Mouse (Mus musculus): ENCODE data around the gene Lrba.

The Lrba gene

DNA sequence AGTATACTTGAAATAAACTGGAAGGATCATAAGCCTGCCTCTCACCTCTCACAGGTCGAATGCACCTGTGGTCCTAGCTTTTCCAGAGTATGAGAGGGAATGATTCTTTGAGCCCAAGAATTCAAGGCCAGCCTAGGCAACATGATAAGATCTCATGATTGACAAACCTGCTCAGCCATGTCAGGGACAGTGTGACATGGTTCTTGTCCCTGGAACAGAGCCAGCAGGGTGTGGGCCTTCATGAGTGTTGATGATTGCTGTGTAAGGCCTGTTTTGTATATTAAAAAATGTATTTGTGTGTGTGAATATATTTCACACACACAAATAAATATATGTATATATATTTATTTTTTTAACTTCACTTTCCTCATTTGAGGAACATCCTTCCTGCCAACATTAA is 29.3 kb downstream of the Lrba start:
- DNase-seq (ENCODE audit: low read depth, low spot score), result no peak

GRCm38 (mm10) chr3:86268074-86268702 is 43.7 kb downstream of the Lrba start:
- DNase-seq (ENCODE audit: low read depth, low spot score), result no peak

DNA sequence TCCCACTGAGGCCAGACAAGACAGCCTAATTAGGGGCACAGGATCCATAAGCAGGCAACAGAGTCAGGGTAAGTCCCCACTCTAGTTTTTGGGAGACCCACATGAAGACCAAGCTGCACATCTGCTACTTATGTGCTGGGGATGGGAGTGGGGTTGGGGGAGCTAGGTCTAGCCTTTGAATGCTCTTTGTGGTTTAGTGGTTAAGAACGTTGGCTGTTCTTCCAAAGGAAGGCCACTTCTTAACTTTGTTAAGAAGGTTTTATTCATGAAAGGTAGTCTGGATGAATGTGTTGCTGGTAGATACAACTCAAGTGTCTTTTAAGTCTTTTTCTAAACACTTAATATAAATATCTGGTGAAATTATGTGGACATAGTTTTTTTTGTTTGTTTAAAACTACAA is 51.2 kb downstream of the Lrba start:
- no peak for DNase-seq (ENCODE audit: low read depth, low spot score)

DNA sequence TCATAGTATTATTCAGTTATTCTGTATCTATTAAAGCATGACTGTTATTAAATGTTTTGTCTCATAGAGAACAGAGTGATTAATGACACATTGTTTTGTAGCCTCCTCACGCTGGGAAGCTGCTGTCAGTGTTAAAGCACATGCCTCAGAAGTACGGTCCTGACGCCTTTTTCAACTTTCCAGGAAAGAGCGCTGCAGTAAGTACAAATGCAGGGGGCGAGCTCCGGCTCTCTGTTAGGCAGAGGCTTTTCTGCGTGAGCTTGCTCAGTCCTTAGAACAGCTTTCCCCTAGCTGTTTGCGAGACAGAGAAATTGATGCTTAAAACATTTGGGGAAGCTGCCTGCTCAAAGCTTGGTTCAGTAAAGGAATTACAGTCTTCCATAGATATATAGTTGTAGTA is 66.8 kb downstream of the Lrba start:
- no peak for DNase-seq (ENCODE audit: low read depth, low spot score)

GRCm38 (mm10) chr3:86294866-86295265 is 70.4 kb downstream of the Lrba start:
- no peak for DNase-seq (ENCODE audit: low read depth, low spot score)

- no peak for DNase-seq (ENCODE audit: low read depth, low spot score)
Observed at GRCm38 (mm10) chr3:86296214-86296613, 71.7 kb downstream of the Lrba start.

- DNase-seq (ENCODE audit: low read depth, low spot score), result no peak
Observed at GRCm38 (mm10) chr3:86308833-86309232, 84.4 kb downstream of the Lrba start.

DNA sequence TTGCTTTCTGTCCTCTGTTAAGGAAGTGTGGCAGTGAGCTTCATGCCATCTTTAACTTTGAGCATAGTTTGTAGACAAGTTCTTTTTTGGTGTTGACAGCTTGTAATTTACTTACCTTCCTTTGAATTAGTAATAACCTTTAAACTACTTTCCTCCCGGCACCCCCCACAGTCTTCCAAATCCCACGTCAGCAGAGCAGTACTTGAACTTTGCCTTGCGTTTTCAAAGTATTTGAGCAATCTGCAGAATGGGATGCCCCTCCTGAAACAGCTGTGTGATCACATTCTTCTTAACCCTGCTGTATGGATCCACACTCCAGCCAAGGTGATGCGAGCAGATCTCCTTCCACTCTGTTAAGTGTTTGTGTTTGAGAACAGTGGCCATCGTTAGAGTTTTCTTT is 85.7 kb downstream of the Lrba start:
- no peak for DNase-seq (ENCODE audit: low read depth, low spot score)

- no peak for DNase-seq (ENCODE audit: low read depth, low spot score)
Observed at GRCm38 (mm10) chr3:86311406-86311805, 86.9 kb downstream of the Lrba start.

DNA sequence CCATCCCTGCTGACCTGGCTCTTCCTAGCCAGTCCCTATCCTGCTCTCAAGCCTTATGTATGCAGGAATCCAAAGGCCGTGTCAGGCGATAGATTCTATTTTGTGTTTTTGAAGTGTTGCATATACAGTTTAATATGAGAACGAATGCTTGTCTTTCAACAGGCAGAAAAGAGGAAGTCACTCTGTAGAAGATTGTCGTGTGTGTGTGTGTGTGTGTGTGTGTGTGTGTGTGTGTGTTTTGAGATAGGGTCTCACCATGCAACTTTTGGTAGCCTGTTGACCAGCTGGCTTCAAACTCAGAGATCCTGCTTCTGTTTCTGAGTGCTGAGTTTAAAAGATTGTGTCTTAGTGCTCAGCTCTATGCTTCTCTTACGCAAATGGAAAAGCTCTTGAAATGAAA is 93.2 kb downstream of the Lrba start:
- no peak for DNase-seq (ENCODE audit: low read depth, low spot score)

- DNase-seq (ENCODE audit: low read depth, low spot score), result no peak
Observed at GRCm38 (mm10) chr3:86328531-86328930, 104.1 kb downstream of the Lrba start.

DNA sequence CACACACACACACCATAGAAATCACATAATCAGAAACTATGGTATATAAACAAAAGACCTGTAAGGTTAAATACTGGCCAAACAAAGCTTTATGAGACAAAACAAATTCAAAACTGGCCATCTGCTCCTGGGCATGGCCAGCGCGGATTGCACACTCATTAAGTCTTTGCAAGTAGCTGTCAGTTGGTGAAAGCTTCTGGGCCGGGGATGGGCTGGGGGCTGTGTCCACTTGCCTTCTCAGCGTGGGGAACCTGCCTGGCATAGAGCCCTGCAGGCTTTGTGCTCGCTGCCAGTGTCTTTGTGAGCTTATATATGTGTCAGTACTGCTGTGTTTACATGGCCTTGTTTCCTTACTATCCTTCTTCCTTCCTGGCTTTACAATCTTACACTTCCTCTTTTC is 118.8 kb downstream of the Lrba start:
- DNase-seq (ENCODE audit: low read depth, low spot score), result no peak

DNA sequence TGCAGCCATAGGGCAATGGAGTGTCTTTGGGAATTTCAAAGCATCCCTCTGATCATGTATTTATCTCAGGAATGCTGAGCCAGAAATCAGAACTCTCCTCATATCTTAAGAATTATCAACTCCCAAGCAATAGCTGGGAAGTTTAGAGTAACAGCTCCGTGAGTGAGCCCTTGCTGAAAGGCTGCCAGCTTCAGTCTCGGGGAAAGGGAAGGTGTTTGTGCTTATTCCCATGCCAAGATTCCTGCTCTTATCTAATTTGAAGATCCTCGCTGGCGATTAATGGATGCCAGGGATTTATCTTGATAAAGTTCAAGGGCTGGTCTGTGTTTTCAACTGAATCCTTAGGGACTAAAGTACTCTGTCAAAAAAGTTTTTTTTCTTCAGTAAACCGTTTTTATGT is 138.0 kb downstream of the Lrba start:
- no peak for DNase-seq (ENCODE audit: low read depth, low spot score)

DNA sequence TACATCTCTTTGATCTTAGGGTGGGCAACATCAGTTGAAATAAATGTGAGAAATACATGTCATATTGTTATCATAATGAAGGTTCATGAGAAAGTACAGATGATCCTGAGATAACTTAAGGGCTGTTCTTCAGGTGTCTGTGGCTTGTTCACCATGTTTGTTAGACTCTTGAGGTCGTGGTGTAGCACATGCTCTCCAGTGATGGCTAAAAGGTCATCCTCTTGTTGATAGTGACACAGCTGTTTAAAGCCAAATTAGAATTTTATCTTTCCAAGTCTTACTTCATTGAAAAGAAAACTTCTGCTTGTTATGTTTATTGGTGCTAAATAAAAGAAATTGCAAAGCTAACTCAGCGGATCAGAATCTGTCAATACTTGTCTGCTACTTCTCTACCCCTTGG is 147.0 kb downstream of the Lrba start:
- DNase-seq (ENCODE audit: low read depth, low spot score), result no peak

GRCm38 (mm10) chr3:86375276-86375675 is 150.8 kb downstream of the Lrba start:
- no peak for DNase-seq (ENCODE audit: low read depth, low spot score)

DNA sequence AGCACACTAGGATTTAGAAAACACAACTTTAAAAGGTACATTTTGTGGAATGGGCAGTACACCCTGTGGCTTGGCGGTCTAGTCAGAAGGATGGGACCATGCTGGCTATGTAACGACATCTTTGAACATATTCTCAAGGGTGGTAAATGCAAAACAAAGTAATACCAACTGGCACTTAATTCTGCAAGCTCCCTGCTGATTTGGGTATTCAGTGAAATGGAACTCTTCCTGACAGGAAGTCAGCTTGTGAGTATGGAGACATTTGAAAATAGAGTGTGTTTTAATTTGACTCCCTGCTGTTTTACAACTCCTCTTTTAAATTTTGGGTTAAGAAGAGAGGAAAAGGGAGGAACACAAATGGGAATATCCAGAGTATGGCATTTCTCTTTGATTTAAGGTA is 158.1 kb downstream of the Lrba start:
- DNase-seq (ENCODE audit: low read depth, low spot score), result no peak

DNA sequence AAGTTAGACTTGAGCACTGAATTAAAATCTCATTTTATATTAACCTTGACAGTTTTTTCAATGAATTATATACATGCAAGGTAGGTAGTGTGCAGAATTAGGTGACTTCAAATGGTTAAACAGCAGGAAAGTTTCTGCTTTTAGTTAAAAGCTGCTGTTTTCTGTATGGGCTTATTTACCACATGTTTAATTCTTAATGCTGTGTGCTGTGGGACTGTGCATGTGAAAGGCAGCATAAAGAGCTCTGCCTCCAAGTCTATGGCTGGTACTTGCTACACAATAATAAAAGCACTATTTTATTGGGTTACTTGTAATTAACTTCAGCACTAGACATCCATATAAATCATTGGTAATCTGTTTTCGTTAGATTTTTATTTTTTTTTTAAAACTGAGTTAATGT is 160.6 kb downstream of the Lrba start:
- DNase-seq (ENCODE audit: low read depth, low spot score), result no peak

DNA sequence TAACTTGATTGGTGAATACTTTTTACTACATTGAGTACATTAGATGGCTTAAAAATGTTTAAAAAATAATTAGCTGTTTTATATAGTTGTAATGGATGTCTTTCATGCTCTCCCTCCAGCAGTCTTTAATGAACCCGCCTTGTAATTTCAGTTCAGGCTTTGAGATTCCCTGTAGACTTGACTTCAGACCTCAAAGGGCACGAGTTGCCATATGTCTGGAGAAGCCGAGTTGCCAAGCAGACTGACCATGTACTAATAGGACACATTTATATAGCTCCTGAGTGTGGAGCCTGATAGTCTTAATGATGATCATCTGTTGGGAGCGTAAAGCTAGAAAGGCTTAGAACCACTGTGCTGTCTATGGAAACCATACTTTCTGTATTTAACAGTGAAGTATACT is 161.8 kb downstream of the Lrba start:
- no peak for DNase-seq (ENCODE audit: low read depth, low spot score)

GRCm38 (mm10) chr3:86423828-86424227 is 199.3 kb downstream of the Lrba start:
- DNase-seq (ENCODE audit: low read depth, low spot score), result no peak

DNA sequence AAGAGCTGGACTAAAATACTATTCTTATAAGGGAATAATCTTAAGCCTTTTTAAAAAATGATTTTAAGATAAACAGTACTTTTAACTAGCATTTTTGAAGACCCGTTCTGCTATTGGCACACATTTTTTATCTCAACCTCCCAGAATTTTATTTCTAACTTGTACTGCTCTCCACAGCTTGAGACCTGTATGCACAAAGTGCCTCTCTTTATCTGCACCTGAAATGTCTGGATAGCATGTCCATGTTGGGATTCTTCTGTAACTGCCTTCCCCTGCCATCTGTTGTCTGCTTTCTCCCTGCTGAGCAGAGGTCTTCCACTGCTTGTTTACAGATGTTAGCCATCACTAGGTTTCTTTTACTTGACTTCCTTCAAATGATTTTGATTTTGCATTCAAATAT is 202.3 kb downstream of the Lrba start:
- DNase-seq (ENCODE audit: low read depth, low spot score), result no peak

DNA sequence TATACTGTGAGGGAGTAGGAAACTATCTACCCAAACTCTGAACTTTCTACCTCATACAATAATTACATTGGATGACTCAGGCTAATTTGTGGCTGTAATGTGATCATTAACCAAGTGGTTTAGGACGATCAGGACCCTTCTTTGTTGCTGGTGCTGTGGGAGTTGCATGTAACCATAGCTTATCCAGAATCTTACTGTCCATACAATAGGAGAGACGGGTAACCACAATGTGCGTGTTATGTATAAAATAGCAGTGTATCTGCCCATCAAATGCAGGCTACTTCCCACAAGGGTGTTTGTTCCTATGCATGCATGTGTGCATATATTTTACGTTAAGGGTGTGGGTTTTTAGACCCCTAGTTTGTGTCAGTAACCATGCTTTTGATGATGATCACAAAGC is 219.0 kb downstream of the Lrba start:
- DNase-seq (ENCODE audit: low read depth, low spot score), result no peak

DNA sequence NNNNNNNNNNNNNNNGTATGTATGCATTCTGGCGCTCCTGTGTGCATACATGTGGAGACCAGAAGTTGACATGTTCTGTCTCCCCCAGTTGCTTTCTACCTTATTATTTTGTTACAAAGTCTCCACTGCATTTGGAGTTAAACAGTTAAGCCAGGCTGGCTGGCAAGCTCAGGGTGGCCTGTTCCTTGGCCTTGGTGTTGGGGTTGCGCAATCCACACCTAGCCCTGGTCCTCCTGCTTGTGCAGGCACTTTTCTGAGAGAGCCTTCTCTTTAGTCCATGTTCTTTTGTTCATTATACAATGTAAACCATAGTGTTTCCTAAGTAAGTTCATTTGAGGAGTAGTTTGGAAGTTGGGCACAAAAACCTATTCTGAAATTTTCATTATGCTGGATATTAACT is 226.7 kb downstream of the Lrba start:
- DNase-seq (ENCODE audit: low read depth, low spot score), result peak; percentile 5

DNA sequence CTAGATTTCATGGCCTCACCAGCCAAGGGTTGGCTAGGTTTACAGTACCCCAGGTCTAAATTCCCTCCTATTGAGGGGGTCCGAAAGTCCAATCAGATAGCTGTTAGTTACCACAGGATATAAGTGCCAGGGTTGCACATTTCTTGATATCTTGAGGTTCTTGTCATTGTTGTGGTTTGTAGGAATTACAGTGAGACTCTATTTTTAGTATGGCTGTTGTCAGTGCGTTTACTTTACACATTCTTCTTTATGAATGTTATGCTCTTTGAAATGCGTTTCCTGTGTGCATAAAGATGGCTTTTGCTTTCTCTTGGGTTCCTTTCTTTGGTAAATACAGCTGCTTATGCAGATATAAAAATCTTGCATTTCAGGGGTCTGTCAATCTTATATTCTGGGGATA is 237.1 kb downstream of the Lrba start:
- no peak for DNase-seq (ENCODE audit: low read depth, low spot score)

DNA sequence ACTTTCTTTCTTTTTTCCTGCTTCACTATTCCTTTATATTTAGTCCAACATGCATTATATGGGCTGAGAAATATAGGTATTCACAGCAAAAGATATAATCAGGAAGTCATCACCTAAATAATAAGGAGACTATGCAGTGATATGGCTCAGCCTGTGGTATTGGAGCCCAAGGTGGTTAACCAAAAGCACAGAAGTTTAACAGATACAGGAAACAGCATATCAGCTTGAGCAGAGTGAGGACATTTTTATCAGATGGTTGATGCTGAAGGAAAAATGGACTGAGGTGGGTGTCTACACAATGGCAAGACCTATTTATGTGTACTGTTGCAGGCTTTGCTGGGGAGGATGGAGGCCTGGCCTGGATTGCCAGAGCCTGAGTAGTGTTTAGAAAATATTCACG is 265.5 kb downstream of the Lrba start:
- no peak for DNase-seq (ENCODE audit: low read depth, low spot score)
